Mouse (Mus musculus) megakaryocyte, embryonic 14.5 days (primary cell): Measurements from ENCODE around the gene Tespa1.

Experiments used
- FLI1 ChIP-seq: IDR thresholded peaks from 2 replicates; pipeline ENCODE4 v1.6.1; 2012; ENCODE audit warnings: low read length, inconsistent platforms, mixed read lengths
- GATA1 ChIP-seq: IDR thresholded peaks from 3 replicates; pipeline ENCODE4 v1.6.1; 2012; ENCODE audit warnings: mixed read lengths, low read length, inconsistent platforms, borderline replicate concordance

GRCm38 (mm10) chr10:130370005-130370682 is 47.5 kb downstream of the Tespa1 start:
- TF ChIP-seq GATA1, result no peak
- TF ChIP-seq FLI1, result no peak
